Mouse (Mus musculus) natural killer cell, adult 2 months (primary cell): ENCODE data around the gene Lrp1.

Source experiments
- DNase-seq, 2 experiments: peaks; one replicate each; pipeline ENCODE4 v3.0.0; 2022; ENCODE audit warnings: low spot score in 2 of 2

The Lrp1 gene

DNA sequence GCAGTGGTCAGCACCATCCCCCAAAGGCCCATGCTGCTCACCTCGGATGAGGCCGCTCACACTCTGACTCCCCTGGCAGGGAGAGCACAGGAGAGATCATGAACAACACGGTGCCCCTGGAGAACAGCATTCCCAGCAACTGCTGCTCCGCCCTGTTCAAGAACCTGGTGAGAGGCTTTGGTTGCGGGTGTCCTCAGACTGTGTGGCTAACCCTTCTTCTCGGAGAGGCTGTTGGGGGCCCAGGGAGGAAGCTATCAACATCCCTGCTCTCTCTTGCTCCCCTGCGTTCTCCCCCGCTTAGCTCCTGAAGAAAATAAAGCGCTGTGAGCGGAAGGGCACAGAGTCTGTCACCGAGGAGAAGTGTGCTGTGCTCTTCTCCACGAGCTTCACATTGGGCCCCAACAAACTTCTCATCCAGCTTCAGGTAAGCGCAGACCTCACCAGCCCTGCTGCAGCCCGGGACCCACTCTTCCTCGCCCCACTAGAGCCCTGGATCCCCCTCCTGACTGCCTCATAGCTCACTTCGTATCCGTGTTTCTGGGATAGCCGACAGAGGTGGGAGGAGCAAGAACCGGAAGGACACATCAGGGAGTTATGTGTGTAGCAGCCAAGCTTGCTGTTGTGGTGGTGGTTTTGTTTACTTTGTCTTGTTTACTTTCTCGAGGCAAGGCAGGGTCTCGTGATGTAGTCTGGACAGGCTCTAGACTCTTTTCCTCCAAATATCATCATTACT lies 32.1 kb upstream of the Lrp1 start:
- no peak for DNase-seq

- DNase-seq, result no peak
Observed at GRCm38 (mm10) chr10:127645791-127646190, 24.8 kb upstream of the Lrp1 start.

DNA sequence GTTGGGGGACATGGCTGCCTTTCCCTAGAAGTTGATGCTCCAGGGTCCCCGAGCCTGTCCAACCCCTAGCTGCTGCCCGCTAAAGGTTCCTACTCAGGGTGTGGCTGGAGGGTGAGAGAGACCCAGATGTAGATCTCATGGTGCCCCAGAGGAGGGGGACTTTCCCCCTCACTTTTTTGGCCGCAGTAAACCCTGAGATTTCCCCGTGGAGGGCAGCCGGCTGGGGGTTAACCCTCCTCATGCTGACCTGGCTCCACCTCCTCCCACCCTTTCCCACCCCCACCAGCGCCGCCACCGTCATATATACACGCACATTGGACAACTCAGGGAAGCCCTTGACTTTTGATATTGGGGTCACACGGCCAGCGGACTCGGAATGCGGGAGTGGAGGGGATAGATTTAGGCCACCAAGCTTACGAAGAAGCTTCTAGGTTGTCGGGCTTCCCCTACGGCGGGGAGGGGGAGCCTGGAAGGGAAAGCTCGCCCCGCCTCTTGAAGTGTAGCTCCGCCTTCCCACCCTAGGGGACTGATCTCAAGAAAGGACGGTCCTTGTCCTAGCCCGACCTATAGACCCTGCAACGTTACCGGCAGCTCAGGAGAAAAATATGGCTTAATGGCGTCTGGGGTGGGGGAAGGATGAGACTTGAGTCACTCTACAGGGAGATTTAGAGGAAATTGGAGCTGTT lies 22.7 kb upstream of the Lrp1 start:
- peak; percentile 82 to 83 for DNase-seq

DNA sequence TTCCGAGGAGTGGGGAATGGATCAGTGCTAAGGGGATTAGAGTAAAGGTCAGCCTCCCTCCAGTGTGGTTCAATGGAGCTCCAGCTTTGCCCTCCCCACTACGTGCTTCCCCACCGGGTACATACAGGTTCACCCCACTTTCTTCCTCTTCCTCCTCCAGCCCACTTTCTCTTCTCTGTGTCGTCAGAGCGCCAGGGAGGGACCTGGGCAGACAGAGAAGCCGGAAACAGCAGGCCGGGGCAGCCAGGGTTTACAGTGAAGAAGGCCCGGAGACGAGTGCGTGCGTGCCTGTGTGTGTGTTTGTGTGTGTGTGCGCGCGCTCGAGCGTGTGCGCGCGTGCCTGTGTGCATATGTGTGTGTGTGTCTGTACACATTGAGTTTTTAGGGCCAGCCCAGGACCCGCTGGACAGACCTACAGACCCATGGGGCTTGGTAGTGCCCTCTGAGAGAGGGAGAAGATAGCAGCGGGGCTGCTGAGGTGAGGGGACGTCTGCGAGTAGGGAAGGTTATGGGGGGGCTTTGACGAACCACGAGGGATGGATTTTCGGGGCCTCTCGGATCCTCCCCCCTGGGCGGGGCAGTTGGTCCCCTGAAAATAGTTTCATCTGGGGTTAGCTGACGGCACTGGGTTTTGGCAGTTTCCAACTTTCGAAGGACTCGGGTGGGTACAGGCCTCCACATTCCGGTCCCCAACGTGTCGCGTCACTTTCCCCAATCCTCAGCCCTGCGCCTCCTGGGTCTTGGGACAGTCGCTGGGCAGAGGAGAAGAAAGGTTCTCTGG lies 22.0 kb upstream of the Lrp1 start, which contains the start of gene Stat6:
Gene Stat6 (plus strand): TSS at position 215 of the 781 bp plus-strand sequence.
- peak; percentile 86 to 89 for DNase-seq

DNA sequence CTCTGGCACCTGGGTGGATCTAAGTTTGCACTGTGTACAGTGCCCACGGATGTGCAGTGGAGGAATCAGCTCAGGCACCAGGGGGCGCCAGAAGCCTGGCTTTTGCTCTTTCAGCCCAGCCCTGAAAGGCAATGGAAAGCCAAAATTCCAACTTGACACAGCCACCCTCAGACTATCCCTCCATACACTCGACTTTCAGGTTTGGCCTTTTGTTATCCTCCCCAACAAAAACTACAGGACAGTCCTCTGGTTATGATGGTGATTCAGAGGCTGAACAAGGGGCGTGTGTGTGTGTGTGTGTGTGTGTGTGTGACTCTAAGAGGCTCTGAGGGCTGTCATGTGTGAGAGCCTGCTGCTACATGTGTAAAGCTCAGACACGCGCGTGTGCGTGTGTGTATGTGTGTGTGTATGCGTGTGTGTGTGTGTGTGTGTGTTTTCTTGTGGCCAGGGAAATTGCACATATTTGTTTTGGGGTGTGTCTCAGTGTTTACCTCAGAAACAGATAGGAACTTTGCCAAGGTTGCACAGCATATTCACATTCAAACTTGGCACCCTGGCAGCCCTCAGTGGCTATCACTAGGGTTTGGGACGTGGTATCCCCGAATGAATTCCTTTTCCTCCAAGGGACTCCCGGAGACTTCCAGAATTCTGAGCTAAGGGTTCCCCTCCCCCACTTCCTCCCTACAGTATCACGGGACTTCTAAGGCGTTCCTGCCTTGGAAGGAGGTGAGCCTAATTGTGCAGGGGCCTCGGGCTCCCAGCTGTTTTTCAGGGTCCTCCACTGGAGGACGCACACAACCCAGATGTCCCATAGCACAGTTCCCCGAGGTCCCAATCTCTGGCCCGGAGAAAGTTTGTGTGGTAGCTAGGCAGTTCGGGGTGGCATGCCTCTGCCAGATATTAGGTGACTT lies 21.2 kb upstream of the Lrp1 start:
- DNase-seq, result peak; percentile 79 to 85

DNA sequence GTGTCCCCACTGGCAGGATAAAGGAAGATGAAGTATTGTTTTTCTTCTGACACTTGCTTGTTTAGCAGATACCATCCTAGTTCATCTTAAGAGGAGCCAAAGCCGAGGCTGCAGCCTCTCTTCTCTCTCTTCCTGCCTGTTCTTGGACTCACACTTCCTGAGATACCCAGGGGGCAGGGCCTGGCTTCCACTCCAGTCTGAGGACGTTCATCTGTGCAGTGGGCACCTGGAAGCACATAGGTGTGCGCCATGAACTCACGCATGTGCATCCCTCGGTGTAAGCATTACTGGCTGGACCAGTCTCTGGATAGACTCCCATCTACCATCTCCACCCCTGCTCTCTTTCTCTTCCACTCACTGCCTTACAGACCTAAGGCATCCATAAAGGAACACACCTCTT lies 19.5 kb upstream of the Lrp1 start:
- DNase-seq, result no peak

GRCm38 (mm10) chr10:127632668-127633271 lies 11.8 kb upstream of the Lrp1 start:
- DNase-seq, result no peak

DNA sequence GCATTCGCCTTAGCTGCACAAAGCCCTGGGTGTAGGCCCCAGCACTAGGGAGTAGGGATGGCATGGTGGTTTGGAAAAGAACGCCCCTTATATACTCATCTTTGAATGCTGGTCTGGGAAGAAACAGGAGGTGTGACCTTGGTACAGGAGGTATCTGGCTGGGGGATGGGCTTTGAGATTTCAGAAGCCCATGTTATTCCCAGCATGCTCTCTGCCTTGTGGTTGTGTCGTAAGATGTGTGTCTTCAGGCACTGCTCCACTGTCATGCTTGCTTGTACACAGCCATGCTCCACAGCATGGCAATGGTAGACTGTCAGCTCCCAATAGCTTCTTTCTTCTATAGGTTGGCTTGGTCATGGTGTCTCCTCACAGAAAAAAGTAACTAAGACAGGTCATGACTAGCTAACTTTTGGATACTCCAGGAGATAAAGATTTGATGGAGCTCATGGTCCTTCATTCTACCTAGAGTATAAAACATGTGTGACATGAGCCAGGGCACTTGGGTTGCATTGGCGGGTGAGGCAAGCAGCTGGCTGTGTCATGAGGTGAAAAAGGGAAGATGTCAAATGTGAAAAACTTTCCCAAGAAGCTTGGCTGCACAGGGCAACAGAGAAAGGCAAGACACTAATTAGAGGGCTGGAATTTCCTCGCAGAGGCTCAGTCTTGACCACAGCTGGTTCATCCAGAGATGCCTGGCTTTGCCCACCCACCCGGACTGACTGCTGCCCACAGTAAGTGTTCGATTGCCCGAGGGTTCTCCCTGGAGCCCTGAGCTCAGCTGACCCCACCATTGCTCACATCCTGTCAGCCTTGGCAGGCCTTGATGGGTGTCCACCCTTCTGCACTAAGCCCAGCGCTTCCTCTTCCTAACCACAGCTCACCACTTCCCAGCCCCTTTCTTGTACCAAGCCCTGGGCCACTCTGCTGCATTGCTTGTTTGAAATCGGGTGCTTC lies 10.6 kb upstream of the Lrp1 start:
- peak; percentile 45 to 59 for DNase-seq

DNA sequence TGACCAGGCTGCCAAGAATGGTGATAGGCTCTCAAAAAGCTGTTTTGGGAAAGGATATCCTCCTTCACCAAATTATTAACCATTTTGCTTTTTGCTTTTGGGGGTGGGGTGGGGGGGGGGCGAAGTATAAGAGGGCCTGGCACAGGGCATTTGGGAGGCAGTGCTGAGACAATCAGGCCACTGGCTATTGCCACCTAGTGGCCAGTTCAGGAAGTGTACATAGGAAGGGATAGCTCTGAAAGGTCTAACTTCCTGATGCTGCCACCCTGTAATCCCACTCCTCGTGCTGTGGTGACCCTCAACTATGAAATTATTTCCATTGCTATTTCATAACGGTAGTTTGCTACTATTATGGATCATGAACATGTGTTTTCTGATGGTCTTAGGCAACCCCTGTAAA lies 5.5 kb upstream of the Lrp1 start:
- DNase-seq, result peak; percentile 37 to 50

DNA sequence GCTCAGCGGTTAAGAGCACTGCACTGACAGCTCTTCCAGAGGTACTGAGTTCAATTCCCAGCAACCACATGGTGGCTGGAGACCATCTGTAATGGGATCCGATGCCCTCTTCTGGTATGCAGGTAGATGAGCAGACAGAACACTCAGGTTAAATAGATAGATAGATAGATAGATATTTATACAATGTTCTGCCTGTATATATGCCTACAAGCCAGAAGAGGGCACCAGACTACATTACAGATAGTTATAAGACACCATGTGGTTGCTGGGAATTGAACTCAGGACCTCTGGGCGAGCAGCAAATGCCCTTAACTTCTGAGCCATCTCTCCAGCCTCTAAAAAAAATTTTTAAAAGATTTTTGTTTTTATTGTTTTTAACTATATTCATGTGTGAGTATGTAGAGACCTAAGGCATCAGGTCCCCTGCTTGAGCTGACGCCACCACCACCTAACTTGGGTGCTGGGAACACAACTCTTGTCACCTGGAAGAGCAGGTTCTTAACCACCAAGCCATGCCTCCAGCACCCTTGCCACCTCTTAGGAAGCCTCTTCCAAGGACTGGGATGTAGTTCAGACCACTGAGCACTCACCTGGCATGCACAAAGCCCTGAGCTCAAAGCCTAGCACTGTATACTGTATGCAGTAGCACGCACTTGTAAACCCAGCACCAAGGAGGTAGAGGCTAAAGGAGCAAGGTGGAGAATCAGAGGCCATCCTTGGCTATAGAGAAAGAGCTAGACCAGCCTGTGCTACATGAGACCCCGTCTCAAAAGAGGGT lies 2.7 kb upstream of the Lrp1 start:
- no peak for DNase-seq

- DNase-seq, result no peak
Observed at GRCm38 (mm10) chr10:127622661-127623060, 1.7 kb upstream of the Lrp1 start.

GRCm38 (mm10) chr10:127622057-127622392 lies 1.1 kb upstream of the Lrp1 start:
- DNase-seq, result peak; percentile 46 to 57

GRCm38 (mm10) chr10:127621191-127622056 lies 476 bp upstream of the Lrp1 start:
- DNase-seq, result peak; percentile 46 to 63

DNA sequence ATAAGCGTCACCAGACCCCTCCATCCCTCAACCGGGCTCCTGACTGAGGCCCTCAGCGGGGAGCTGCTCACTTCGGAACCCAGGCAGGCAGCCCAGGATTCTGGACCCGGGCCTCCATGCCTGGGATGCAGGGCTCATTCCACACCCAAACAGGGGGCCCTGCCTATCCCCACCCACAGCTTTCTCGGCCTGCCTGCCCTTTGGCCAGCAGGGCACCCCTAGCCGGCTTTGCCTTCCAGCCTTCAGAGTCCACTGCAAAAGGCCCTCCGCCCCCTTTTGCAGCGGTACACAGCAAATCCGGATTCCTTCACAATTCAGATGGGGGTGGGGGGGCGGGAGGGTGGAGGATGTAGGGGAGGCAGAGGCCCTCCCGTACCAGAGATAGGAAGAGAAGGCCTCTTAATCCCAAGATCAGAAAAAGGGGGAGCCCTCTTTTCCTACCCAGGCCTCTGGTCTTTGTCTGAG lies 975 bp downstream of the Lrp1 start:
- no peak for DNase-seq

GRCm38 (mm10) chr10:127619119-127619721 lies 1.7 kb downstream of the Lrp1 start:
- no peak for DNase-seq

GRCm38 (mm10) chr10:127618173-127618572 lies 2.8 kb downstream of the Lrp1 start:
- DNase-seq, result no peak

- no peak for DNase-seq
Observed at GRCm38 (mm10) chr10:127617294-127617693, 3.7 kb downstream of the Lrp1 start.

DNA sequence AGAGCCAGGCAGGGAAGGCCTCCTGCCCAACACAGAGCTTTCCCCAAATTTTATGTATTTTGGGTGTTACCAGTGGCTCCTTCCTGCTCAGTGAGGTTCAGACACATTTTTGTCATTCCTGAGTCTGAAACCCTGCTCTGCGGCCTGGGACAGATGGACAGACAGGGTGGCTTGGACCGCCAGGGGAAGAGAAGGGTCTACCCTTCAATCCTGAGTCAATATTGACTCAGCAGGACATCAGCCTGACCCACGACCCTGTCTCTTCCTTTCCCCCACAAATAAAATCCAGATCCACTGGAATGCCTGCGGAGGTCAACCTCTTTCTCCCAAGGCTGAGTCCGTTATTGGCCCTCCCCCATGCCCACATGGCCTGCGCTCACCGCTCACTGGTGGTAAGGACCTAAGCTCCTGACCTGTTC lies 4.7 kb downstream of the Lrp1 start:
- no peak for DNase-seq
